Mouse (Mus musculus): ENCODE data around the gene Rnasek.

The Rnasek gene

DNA sequence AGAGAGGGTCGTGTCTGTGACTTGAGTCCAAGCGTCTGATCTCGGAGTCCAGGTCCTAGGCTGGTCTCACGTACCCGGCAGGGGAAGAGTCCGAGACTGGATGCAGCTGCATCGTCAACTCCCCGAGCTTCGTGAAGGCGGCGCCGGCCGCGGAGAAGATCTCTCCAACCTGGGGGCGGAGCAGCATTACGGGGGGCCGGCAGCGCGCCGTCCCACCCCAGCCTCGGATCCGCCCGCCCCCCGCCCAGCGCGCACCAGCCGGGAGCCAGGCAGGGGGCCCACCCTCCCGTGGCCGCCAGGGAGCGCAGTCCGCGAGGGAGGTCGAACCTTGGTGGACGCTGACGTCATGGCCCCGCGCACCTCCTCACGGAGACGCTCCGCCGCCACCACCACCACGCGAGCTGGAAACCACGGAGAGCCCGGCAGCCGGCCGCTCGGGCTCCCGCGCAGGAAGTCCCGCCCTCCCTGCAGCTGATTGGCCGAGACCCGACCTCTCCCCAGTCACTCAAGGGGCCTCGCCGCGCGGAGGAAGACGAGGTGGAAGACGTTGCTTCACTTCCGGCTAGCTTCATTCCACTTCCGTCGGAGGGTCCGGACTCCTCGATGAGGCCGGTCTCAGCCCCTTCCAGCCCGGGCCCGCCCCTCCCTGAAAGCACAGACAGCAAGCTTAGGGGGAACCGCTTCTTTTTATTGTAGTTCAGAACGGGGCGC is 2.0 kb downstream of the Rnasek start, which contains the start of gene 0610010K14Rik:
0610010K14Rik (minus strand) TSS at position 458 of the 711 bp plus-strand sequence.
- peak; percentile 99 for DNase-seq (ENCODE audit: extremely low read depth, insufficient read length, low spot score)

DNA sequence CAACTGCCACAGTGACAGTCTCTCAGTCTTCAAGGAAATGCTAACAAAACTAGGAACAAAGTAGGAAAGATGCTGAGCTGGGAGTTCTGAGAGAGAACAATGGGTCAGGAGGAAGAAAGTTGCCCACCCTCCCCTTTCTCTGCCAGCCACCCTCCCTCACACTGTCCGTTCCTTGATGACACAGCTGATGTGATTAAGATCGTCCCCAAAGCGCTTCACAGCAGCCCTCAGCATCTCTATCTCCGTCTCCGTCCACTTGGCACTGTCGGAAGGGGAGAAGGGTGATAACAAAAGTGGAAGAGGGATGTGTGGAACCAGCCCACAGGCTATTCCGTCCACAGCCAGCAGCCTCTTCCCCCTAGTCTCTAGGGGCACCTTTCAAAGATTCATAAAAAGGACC is 2.9 kb downstream of the Rnasek start:
- no peak for DNase-seq (ENCODE audit: extremely low read depth, insufficient read length, low spot score)

DNA sequence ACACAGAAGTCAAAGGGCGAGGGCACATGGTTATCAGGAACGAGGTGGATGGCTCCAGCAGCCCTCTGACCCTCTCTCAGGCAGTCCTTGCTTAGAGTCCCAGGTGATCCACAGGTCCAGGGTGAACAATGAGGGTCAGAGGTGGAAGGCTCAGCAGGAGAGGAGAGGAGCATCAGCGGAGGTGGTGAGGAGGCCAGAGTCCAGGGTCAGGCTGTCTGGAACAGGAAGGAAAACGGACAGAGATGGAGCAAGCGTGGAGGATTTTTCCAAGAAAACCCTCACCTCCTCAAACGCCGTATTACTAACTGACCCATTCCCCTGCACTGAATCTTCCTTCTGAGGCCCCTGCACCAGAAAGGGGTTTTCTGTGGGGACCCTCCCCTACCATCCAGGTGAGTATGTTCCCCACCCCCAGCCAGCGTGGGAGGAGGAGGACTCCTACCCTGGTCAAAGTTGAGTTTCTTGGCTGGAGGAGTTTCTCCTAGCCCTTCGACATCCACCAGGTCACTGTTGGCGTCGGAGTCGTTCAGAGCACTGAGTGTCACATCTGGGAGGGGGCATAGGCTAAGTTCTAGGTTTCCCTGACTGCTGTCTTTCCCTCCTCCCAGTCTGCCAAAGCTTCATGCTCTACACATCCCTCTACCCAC is 4.3 kb downstream of the Rnasek start:
- no peak for DNase-seq (ENCODE audit: extremely low read depth, insufficient read length, low spot score)

DNA sequence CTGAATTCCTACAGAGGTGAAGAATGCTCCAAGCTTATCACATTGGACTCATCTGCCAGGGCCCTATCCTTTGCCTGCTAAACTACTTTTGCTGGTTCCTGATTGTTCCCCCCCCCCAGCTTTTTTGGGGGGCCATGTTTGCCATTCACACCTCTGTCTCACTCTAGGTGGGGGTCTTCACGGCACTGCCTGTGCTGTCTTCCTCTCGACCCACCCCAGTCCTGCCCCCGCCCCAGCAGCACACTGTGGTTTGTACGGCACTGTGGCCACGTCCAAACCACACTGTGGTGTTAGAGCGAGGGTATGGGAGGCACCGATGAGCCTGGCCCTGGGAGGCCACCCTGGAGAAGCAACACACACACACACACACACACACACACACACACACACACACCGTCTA is 5.1 kb downstream of the Rnasek start:
- DNase-seq (ENCODE audit: extremely low read depth, insufficient read length, low spot score), result no peak

DNA sequence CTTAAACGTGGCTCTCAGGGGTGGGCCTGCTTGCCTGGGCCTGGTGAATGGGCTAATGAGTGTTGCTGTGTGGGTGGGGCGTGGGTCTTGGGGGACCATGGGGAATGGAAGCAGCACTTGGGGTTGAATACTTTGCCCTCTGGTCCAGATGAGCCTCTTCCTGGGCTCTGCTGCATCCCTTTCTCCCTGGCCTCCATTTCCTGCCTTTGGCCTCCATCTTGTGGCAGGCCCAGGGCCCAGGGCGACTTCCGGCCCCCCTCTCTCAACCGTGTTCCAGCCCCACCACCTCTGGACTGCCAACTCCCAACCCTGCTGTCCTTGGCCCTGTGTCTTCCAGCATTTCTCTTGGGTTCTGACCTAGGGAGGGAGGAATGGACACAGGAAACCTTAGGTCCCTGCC is 5.6 kb downstream of the Rnasek start:
- peak; percentile 53 for DNase-seq (ENCODE audit: extremely low read depth, insufficient read length, low spot score)

DNA sequence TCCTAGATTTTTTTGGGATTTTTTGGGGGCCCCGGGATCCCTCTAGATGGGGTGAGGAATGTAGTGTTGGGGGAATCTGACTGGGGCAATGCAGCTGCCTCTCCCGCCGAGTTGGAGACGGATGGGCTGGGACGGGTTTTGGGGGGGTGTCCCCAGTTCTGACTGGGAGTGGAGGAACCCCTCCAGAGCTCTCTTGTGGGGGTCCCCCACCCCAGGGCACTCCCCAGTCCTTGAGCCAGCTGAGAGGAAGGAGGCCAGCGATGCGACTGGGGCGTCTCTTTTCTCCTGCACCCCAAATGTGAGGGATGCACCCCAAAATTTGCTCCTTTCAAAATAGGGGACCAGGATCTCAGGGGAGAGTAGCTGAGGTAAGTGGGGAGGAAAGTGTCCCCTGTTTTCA is 6.6 kb downstream of the Rnasek start:
- DNase-seq (ENCODE audit: extremely low read depth, insufficient read length, low spot score), result no peak

DNA sequence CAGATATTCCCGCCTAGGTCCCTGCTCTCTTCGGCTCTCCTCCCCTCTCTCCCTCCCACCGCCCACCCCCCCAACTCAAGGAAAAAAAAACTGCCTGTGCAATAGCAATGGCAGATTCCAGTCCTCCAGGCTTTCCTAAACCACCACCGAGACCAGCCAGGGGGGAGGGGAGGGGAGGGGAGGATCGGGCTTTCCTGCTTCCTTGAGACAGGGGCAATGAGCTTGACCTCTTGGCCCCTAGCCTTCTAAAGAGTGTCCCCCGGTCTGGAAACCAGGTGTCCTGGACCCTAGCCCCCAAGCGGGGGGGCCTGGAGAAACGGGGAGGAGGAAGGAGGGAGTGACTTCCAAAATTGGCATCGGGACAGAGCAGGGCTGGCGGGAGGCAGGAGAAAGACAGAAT is 7.1 kb downstream of the Rnasek start:
- DNase-seq (ENCODE audit: extremely low read depth, insufficient read length, low spot score), result peak; percentile 79

DNA sequence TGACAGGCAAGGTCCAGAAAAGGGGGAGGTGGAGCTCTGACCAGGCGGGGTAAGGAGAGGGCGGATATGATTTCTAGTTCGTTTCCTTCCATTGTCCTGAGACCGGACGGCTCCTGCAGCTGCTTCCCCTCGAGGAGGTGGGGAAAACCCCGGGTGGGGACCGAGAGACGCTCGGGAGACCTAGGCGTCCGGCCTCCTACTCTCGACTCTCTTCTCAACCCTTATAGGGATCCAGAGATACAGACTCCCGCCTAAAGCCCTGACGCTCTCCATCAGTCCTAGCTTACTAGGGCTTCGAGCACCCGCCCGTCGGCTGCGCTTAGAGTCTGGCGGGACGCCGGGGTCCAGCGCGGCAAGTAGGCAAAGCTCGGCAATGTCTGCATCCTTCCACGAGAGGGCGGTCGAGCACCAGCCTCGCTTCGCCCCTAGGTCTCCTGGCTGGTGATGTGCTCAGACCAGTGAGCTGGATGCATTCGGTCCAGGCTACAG is 9.4 kb downstream of the Rnasek start:
- DNase-seq (ENCODE audit: extremely low read depth, insufficient read length, low spot score), result peak; percentile 75

DNA sequence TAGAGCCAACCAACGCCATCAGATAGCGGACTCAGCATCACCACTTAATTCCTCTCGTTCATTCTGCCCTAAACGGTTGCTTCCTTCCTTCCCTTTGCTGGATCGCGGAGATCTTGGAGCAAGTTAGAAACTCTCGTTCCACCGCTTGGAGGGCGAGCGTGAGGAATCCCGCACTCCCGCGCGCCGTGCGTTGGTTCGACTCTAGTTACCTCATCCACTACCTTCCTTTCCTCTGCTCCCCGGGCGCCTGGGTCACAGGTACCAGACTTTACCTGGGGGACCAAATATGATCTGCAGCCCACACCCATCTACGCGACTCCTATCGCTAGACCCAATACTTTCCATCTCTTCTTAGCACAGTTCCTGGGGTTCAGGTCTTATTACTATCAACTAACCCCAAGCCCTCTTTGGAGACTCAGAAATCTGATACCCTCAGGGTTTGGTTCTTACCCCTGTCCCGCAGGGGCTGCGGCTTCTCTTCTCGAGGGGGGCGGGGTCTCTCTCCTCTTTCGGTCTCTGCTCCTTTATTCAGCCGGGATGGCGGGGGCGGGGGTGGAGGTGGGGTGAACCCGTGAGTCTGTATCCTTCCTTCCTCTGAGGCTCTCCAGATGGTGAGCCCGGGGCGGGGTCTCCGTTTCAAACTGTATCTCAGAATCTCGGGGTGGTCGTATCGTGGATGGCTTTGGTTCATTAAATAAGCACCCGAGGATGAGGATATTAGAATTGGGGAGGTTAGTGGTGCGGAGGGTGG is 10.2 kb downstream of the Rnasek start, which contains the start of gene Bcl6b:
Bcl6b (minus strand) TSS at position 539 of the 751 bp plus-strand sequence.
- DNase-seq (ENCODE audit: extremely low read depth, insufficient read length, low spot score), result no peak

DNA sequence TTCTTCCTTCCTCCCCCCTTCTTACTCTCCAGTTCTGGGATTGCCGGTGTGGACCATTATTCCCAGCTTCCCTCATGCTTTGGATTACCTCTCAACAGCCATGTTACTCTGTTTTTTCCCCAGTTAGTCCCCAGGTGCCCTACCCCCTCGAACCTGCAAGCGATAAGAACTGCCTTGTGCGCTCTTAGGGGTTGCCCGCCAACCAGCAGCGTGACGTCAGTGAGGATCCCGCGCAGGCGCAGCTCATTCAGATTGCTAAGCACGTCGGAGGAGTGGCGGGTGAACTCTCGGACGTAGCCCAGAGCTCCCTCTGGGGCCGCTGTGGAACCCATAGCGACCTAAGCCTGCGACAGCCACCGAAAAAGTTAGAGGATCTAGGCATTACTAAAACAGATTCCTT is 10.8 kb downstream of the Rnasek start:
- DNase-seq (ENCODE audit: extremely low read depth, insufficient read length, low spot score), result no peak

DNA sequence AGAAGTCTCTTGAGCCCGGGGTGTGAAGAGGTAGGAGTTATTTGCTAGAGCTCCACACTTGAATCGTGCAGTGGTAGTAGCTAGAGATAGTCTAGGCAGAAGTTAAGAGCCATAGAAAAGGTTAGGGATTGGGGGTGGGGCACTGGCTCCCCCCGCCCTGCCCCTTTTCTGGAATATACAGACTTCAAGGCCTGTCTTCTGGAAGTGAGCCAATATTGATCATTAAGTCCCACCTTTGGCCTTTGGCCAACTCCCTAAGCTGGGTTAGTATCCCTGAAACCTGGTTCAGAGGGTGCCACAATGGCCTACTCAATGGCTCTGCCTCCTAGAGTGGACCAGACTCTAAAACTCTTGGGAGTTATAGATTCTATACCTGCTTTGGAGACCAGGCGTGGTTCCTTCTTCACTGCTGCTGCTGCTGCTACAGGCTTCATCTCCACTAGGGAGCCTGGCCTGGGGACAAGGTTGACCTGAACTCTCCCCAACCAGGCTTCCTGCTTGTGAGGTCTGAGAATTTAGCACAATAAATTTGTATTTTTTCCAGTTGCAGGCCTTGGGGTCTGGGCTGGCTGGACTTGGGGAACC is 11.9 kb downstream of the Rnasek start:
- no peak for DNase-seq (ENCODE audit: extremely low read depth, insufficient read length, low spot score)

DNA sequence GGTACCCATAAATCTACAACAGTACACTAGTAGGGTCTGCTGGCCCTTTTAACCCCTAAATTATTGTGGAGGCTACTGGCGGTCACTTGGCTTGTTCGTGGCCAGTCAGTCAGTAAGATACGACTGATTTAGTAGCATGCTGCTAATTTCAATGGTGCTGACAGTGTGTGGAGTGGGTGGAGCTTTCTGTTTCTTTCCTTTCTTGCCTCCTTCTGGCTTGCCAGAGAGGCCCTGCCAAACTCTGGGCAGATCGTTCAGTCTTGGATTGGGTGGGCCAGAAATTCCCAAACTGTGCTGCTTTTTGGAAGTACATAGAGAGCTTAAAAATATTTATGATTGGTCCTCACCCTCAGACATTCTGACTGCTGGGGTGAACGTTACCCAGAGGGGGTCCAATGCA is 12.5 kb downstream of the Rnasek start:
- DNase-seq (ENCODE audit: extremely low read depth, insufficient read length, low spot score), result no peak

DNA sequence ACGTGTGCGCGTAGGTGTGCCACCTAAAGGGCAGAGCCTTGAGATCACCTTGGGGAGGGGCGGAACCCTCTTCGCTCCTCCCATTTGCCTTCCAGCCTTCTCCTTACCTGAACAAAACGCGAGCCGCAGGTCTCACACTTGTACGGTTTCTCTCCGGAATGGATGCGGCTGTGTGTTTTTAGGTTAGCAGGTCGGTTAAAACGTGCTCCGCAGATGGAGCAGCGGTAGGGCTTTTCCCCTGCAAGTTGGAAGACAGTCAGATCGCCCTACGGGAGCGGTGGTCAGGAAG is 13.1 kb downstream of the Rnasek start:
- no peak for DNase-seq (ENCODE audit: extremely low read depth, insufficient read length, low spot score)

DNA sequence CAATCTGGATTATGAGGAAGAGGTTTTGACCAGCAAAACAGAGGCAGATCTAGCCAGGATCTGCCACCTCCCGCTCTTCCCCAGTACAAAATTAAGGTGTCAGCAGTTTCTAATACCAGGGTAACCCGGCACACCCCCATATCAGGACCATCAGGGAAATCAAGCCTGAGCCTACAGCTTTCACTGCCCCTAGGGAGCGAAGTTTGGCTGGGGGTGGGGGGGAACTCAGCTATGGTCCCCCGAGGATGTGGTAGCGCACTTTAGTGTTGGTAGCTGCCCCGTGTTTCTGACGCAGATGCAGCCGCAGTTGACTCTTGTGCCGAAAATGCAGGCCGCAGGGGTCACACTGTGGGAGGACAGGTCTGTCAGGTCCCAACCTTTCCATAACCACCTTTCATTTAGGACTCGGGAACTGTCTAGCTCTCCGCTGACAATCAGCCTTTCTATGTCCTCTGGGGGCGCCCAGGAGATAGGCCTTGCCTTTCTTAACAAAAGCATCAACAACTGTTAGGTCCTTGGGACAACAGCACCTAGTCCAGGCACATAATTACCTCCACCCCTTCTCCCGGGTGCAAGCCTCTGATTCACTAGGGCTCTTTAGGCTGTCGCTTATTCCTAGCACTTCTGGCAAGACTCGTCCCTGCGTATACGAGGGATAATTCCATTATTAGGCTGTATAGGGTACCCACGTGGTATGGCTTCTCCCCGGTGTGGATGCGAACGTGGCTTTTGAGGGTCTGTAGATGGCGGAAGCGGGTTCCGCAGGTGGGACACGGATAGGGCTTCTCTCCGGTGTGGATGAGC is 13.6 kb downstream of the Rnasek start:
- no peak for DNase-seq (ENCODE audit: extremely low read depth, insufficient read length, low spot score)

DNA sequence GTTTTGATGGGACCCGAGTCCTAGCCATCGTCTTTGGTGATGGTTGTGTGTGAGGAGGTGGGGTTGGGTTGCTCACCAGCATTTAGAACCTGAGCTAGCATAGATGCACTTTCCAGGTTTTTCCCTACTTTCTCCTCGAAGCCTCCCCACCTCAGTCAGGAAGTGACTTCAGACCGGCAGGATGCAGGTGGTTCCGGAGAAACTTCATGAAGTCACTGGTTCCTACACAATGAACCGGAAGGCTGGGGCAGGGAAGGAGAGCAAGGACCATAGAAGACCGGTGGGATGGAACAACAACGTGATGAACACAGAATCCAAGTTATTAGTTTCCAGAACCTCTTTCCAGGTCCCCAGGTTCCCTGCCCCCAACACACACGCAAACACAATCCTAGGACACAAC is 15.9 kb downstream of the Rnasek start:
- no peak for DNase-seq (ENCODE audit: extremely low read depth, insufficient read length, low spot score)

DNA sequence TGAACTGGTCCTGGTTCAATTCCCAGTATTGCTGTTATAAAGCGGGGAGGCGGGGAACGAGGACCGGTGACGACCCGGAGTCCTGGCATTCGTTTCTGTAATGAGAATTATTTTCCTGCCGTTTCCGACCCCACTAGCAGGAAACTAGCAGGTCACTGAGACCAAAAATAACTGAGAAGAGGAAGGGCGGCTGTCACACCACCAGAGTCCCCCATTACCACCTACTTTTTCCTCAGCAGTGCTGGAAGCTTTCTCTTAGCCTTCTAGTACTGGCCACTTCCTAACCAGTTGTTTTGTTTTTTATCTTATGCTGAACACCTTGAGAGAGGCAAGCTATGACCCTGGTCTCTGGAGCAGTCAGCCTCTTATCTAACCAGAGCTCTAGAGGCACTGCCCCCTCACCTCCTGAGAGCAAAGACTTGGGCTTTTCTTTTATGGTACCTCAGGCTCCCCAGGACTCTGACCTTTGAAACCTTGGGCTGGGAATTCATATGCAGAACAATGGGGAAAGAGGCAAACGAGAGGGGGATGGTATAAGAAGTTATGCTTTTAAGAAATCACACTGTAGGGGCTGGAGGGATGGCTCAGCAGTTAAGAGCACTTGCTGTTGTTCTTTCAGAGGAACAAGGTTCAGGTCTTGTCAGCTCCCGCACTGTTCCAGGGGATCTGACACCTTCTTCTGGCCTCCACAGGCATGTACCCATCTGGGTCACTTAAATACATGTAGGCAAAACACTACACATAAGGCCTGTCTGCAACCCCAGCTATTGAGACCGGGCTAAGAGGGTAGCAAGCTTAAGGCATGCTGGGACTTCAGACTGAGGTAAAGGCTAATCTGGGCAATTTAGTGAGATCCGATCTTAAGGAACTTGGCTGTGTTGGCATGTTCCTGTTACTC is 17.8 kb downstream of the Rnasek start:
- DNase-seq (ENCODE audit: extremely low read depth, insufficient read length, low spot score), result no peak

DNA sequence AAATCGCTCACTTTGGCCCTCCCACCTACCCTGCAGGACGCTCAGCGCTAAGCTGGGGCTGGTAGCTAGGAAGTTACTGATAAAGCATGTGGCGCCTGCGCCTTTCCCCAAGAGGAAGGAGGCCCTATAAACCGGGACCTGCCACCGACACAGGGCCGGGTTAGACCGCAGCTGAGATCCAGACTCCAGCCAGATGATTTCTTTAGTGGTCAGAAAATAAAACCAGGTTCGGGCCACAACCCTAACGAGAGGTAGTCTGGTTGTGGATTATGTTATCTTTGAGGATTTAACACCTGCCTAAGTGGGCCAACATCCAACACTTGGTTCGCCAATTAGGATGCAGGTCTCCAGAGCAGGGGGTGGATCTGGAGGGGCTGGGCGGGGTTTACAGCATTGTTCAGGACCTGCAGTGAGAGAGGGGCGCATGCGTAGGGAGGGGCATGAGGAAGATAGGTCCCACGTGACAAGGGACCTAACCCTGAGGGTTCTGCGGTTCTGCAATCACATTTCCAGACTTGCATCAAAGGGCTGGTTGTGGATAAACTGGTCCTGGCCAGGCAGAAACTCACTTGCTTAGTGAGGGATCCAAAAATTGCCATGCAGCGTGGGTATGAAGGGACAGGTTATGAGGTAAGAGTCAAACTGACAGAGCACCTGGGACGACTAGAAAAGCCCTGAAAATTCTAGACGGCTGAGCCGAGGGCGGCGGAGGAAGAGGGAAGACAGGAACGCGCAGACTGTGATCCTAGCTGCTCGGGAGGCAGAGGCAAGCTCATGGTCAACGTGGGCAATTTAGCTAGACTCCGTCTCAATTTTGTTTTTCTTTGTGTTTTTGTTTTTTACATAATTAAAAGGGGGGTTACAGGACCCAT is 18.7 kb downstream of the Rnasek start, which contains the start of gene Slc16a13:
Slc16a13 (minus strand) TSS at position 334 of the 872 bp plus-strand sequence.
- no peak for DNase-seq (ENCODE audit: extremely low read depth, insufficient read length, low spot score)

DNA sequence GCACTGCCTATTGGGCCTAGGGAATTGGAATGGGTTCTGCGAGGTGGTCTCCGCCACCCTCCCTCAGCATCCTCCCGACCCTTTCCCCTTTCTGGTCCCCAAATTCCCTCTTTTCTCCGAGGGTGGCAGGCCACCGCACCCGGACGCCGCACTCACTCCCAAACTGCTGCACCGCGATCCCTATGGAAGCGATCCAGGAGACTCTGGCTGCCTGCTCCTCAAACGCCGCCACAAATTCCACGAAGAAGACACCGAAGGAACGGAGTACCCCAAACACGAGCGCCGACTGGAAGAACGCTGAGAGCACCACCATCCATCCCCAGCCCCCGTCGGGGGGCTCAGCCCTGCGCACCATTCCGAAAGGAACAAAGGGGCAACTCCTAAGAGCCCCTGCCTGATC is 19.3 kb downstream of the Rnasek start:
- DNase-seq (ENCODE audit: extremely low read depth, insufficient read length, low spot score), result no peak

All from 3134 (cell line).